Comparison of ENCODE assay signal across 8 mouse cellular contexts in the genomic region with DNA sequence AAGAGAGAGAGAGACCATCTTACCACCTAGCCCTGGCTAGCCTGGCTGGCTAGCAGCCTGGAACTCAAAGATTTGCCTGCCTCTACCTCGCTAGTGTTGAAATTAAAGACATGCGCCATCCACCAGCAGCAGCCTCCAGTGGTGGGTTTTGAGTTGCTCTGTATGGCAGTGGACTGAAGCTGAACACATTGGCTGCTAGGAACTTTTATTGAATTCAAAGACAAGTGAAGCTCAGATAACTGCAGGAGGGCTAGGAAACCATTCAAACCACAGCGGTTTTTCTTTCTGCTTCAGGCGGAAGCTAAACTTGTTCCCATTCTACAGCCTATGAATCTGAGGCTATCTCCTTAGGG. TPM values are rescaled to one million over a fixed set of nuclear protein-coding genes. Genes with fewer than 3 reads are reported as not detected.
A peak's percentile ranks its signal among the peaks of the same experiment; 100 is the strongest.
DNase-seq lines count a peak whose midpoint lies in the region; ATAC-seq and TF ChIP-seq lines count a peak whose summit lies in the region.

No protein-coding gene starts in this region.

- 2% methylated on average over 4 of the region's 4 CpGs for WGBS in kidney, adult 2 months
- 1% methylated on average over 4 of the region's 4 CpGs for WGBS in hindbrain, embryonic 15.5 days
- 4% methylated on average over 4 of the region's 4 CpGs for WGBS in midbrain, embryonic 15.5 days

- TF ChIP-seq POLR2A in kidney, adult 2 months (IDR thresholded peaks at IDR 0.05; ENCODE audit: low read depth, low read length) = no peak

- H3K27ac ChIP-seq in kidney, adult 2 months (ENCODE audit: insufficient read depth, low read depth, low read length) = 0 out of 2 replicates have a peak overlapping the region, but pooled peaks have one; percentile 21
- H3K27ac ChIP-seq in hindbrain, embryonic 15.5 days (replicated peaks) = peak overlapping the region; percentile 83; the same call in 1 of the 2 replicates
- H3K27ac ChIP-seq in midbrain, embryonic 15.5 days = peak overlapping the region; percentile 66; the same call in 1 of the 2 replicates

- no peaks in the 10 kb centered on the region for H3K9me3 ChIP-seq in hindbrain, embryonic 15.5 days
- H3K9me3 ChIP-seq in midbrain, embryonic 15.5 days = no peaks in the 10 kb centered on the region

- H3K36me3 ChIP-seq in kidney, adult 2 months (ENCODE audit: control insufficient read depth, insufficient read depth, low read length) = no peaks in the 10 kb centered on the region; the same call in 1 of the 2 replicates
- H3K36me3 ChIP-seq in hindbrain, embryonic 15.5 days = no peaks in the 10 kb centered on the region
- no peaks in the 10 kb centered on the region for H3K36me3 ChIP-seq in midbrain, embryonic 15.5 days (replicated peaks)

- H3K4me1 ChIP-seq in kidney, adult 2 months (ENCODE audit: control insufficient read depth, insufficient read depth, low read length) = peaks cover 3% of the 10 kb centered on the region; the same call in 1 of the 2 replicates
- peaks cover 17% of the 10 kb centered on the region for H3K4me1 ChIP-seq in hindbrain, embryonic 15.5 days (replicated peaks)
- H3K4me1 ChIP-seq in midbrain, embryonic 15.5 days = peaks cover 14% of the 10 kb centered on the region; the same call in 1 of the 2 replicates

- peak overlapping the region; percentile 79 for H3K4me2 ChIP-seq in hindbrain, embryonic 15.5 days
- H3K4me2 ChIP-seq in midbrain, embryonic 15.5 days = peak overlapping the region; percentile 90

- peak; percentile 53 for ATAC-seq in activated CD4-positive, CD25-positive, alpha-beta regulatory T cell, adult 4 months
- ATAC-seq in hindbrain, embryonic 15.5 days (ENCODE audit: low FRiP score, low read depth) = peak; percentile 23
- peak; percentile 48 for ATAC-seq in midbrain, embryonic 15.5 days (replicated peaks)

- H3K27me3 ChIP-seq in kidney, adult 2 months (replicated peaks; ENCODE audit: control insufficient read depth, insufficient read depth, low read length) = no peaks in the 10 kb centered on the region
- no peaks in the 10 kb centered on the region for H3K27me3 ChIP-seq in hindbrain, embryonic 15.5 days
- no peaks in the 10 kb centered on the region for H3K27me3 ChIP-seq in midbrain, embryonic 15.5 days (replicated peaks)

- peak overlapping the region; percentile 77 for H3K9ac ChIP-seq in hindbrain, embryonic 15.5 days
- H3K9ac ChIP-seq in midbrain, embryonic 15.5 days = peak overlapping the region; percentile 71

- no peak for TF ChIP-seq CTCF in kidney, adult 2 months (conservative IDR thresholded peaks at IDR 0.05; ENCODE audit: insufficient read depth, insufficient read length, low read depth, low read length)

- peak overlapping the region; percentile 85 for H3K4me3 ChIP-seq in kidney, adult 2 months (ENCODE audit: insufficient read depth, low read depth, low read length)
- peak overlapping the region; percentile 94 for H3K4me3 ChIP-seq in hindbrain, embryonic 15.5 days
- peak overlapping the region; percentile 82 for H3K4me3 ChIP-seq in midbrain, embryonic 15.5 days

- no peak for DNase-seq in kidney, adult 2 months
- DNase-seq in kidney, adult 11 months = no peak
- DNase-seq in gastrocnemius, postnatal 10 days = no peak
- DNase-seq in embryo, embryonic 9.5 days (ENCODE audit: extremely low spot score) = no peak
- no peak for DNase-seq in ovary, postnatal 36 days (ENCODE audit: low spot score)

RNA-seq across cellular contexts. Expression of gene Mob3c, which starts 0.4 kb away (rescaled TPM):
- polyA plus RNA-seq in kidney, adult 2 months (2012; rRNA removed) = 17.8 and 18.5 TPM in 2 replicates
- polyA plus RNA-seq in activated CD4-positive, CD25-positive, alpha-beta regulatory T cell, adult 4 months (2017; shearing (Covaris generic)) = 10 to 100 TPM in 1 of 2 experiments, 1 to 10 TPM in 1; 10.0 to 13.4 TPM
- polyA plus RNA-seq in hindbrain, embryonic 15.5 days (2015; fragmentation: Nextera tagmentation; extraction: Ambion mirVana) = 5.2 and 5.9 TPM in 2 replicates
- 5.6 and 6.5 TPM in 2 replicates for polyA plus RNA-seq in midbrain, embryonic 15.5 days (2015; fragmentation: Nextera tagmentation; extraction: Ambion mirVana)
- total RNA-seq in gastrocnemius, postnatal 10 days (2021) = 1 to 10 TPM; 4.8 to 5.6 TPM

RNA-seq across cellular contexts. Expression of gene Mknk1, which starts 11.5 kb away (rescaled TPM):
- 30.6 and 33.8 TPM in 2 replicates for polyA plus RNA-seq in kidney, adult 2 months (2012; rRNA removed)
- polyA plus RNA-seq in activated CD4-positive, CD25-positive, alpha-beta regulatory T cell, adult 4 months (2017; shearing (Covaris generic)) = 10 to 100 TPM; 30.7 to 46.8 TPM
- polyA plus RNA-seq in hindbrain, embryonic 15.5 days (2015; fragmentation: Nextera tagmentation; extraction: Ambion mirVana) = 22.9 and 23.0 TPM in 2 replicates
- 25.9 and 27.5 TPM in 2 replicates for polyA plus RNA-seq in midbrain, embryonic 15.5 days (2015; fragmentation: Nextera tagmentation; extraction: Ambion mirVana)
- total RNA-seq in gastrocnemius, postnatal 10 days (2021) = 10 to 100 TPM; 28.9 to 30.6 TPM

RNA-seq across cellular contexts. Expression of gene Atpaf1, which starts 42.9 kb away (rescaled TPM):
- polyA plus RNA-seq in kidney, adult 2 months (2012; rRNA removed) = 35.0 and 43.2 TPM in 2 replicates
- polyA plus RNA-seq in activated CD4-positive, CD25-positive, alpha-beta regulatory T cell, adult 4 months (2017; shearing (Covaris generic)) = 10 to 100 TPM; 22.3 to 25.4 TPM
- polyA plus RNA-seq in hindbrain, embryonic 15.5 days (2015; fragmentation: Nextera tagmentation; extraction: Ambion mirVana) = 36.9 and 39.9 TPM in 2 replicates
- 35.2 and 42.8 TPM in 2 replicates for polyA plus RNA-seq in midbrain, embryonic 15.5 days (2015; fragmentation: Nextera tagmentation; extraction: Ambion mirVana)
- total RNA-seq in gastrocnemius, postnatal 10 days (2021) = 10 to 100 TPM; 33.8 to 40.4 TPM

RNA-seq across cellular contexts. Expression of gene Tex38, which starts 46.7 kb away (rescaled TPM):
- 0.47 and 0.49 TPM in 2 replicates for polyA plus RNA-seq in kidney, adult 2 months (2012; rRNA removed)
- under 1 TPM in 1 of 2 experiments, not detected in 1; 0.92 TPM for polyA plus RNA-seq in activated CD4-positive, CD25-positive, alpha-beta regulatory T cell, adult 4 months (2017; shearing (Covaris generic))
- 0.83 and 0.91 TPM in 2 replicates for polyA plus RNA-seq in hindbrain, embryonic 15.5 days (2015; fragmentation: Nextera tagmentation; extraction: Ambion mirVana)
- polyA plus RNA-seq in midbrain, embryonic 15.5 days (2015; fragmentation: Nextera tagmentation; extraction: Ambion mirVana) = 0.58 and 0.66 TPM in 2 replicates
- total RNA-seq in gastrocnemius, postnatal 10 days (2021) = under 1 TPM; 0.56 to 0.82 TPM

RNA-seq across cellular contexts. Expression of gene Kncn, which starts 56.7 kb away (rescaled TPM):
- polyA plus RNA-seq in kidney, adult 2 months (2012; rRNA removed) = 0.07 TPM in 1 of 2 replicates, not detected in the other
- polyA plus RNA-seq in activated CD4-positive, CD25-positive, alpha-beta regulatory T cell, adult 4 months (2017; shearing (Covaris generic)) = not detected
- 0.14 TPM in 1 of 2 replicates, not detected in the other for polyA plus RNA-seq in hindbrain, embryonic 15.5 days (2015; fragmentation: Nextera tagmentation; extraction: Ambion mirVana)
- 0.17 TPM in 1 of 2 replicates, not detected in the other for polyA plus RNA-seq in midbrain, embryonic 15.5 days (2015; fragmentation: Nextera tagmentation; extraction: Ambion mirVana)
- total RNA-seq in gastrocnemius, postnatal 10 days (2021) = not detected

Comparison
In these comparisons a context has a peak if more than half of its experiments do, and no peak if none do; other contexts are left out.
1. H3K27ac ChIP-seq: peak in every context shown above with its lines; median percentile 83 in hindbrain, embryonic 15.5 days; 66 in midbrain, embryonic 15.5 days; 21 in kidney, adult 2 months.